Mouse (Mus musculus) CH12.LX (cell line): ENCODE measurements around the gene Slc2a13.

ENCODE experiments used
- BHLHE40 ChIP-seq: IDR thresholded peaks from 2 replicates; pipeline ENCODE4 v1.6.1; 2011; ENCODE audit warnings: mild to moderate bottlenecking, low read depth, low read length, improper control_type of control experiment
- CTCF ChIP-seq, 2 experiments: IDR thresholded peaks in 1 of 2; conservative IDR thresholded peaks in 1 of 2; 2 replicates each; pipeline ENCODE4 v1.5.1; 2011 to 2012; ENCODE audit warnings: low read depth in 2 of 2, low read length in 2 of 2, improper control_type of control experiment in 1 of 2, inconsistent platforms in 1 of 2, mild to moderate bottlenecking in 1 of 2, moderate library complexity in 1 of 2
- ELF1 ChIP-seq: IDR thresholded peaks from 2 replicates; pipeline ENCODE4 v1.6.1; 2014; ENCODE audit warnings: low read depth, mild to moderate bottlenecking, inconsistent platforms, low read length, improper control_type of control experiment
- EP300 ChIP-seq: IDR thresholded peaks from 2 replicates; pipeline ENCODE4 v1.6.1; 2011; ENCODE audit warnings: low read length, improper control_type of control experiment
- HCFC1 ChIP-seq: IDR thresholded peaks from 2 replicates; pipeline ENCODE4 v1.6.1; 2012; ENCODE audit warnings: low read depth, mild to moderate bottlenecking, inconsistent platforms, low read length, improper control_type of control experiment
- MAX ChIP-seq: IDR thresholded peaks from 2 replicates; pipeline ENCODE4 v1.6.1; 2011; ENCODE audit warnings: low read length, improper control_type of control experiment
- MEF2A ChIP-seq: IDR thresholded peaks from 2 replicates; pipeline ENCODE4 v1.6.1; 2014; ENCODE audit warnings: low read depth, mild to moderate bottlenecking, inconsistent platforms, low read length, improper control_type of control experiment, borderline replicate concordance
- RCOR1 ChIP-seq: conservative IDR thresholded peaks from 2 replicates; pipeline ENCODE4 v1.6.1; 2012; ENCODE audit warnings: low read depth, mild to moderate bottlenecking, inconsistent platforms, low read length, improper control_type of control experiment
- ZC3H11A ChIP-seq: IDR thresholded peaks from 2 replicates; pipeline ENCODE4 v1.6.1; 2012; ENCODE audit warnings: low read depth, mild to moderate bottlenecking, inconsistent platforms, low read length, improper control_type of control experiment

GRCm38 (mm10) chr15:91382606-91383005 lies 190.5 kb downstream of the Slc2a13 start:
- no peak for TF ChIP-seq CTCF (conservative IDR thresholded peaks at IDR 0.05 in 1 of 2, IDR thresholded peaks at IDR 0.05 in 1 of 2; ENCODE audit: low read depth in 2 of 2, low read length in 2 of 2)
- TF ChIP-seq MEF2A, result no peak
- no peak for TF ChIP-seq EP300
- no peak for TF ChIP-seq ZC3H11A
- no peak for TF ChIP-seq BHLHE40
- no peak for TF ChIP-seq ELF1
- no peak for TF ChIP-seq MAX
- no peak for TF ChIP-seq RCOR1
- TF ChIP-seq HCFC1, result no peak
